Mouse (Mus musculus): ENCODE measurements around the gene Tbc1d22b. TPM values are rescaled to one million over a fixed set of nuclear protein-coding genes. Genes with fewer than 3 reads are reported as not detected.
"Not testable (repeated sequence)": the region's sequence is repeated elsewhere in the genome, so short reads cannot be mapped to it uniquely, and the experiment has no call there.

The Tbc1d22b gene
- total and polyA plus RNA-seq, 2 experiments from 2014 or later = 5.3 to 8.0 TPM

GRCm38 (mm10) chr17:29603283-29603682 is 53.7 kb downstream of the Tbc1d22b start:
- H3K4me1 ChIP-seq (ENCODE audit: control insufficient read depth, insufficient read depth) = no peaks in the 10 kb centered on the region
- WGBS = 16% methylated on average over 6 of the region's 6 CpGs
- H3K36me3 ChIP-seq (replicated peaks; ENCODE audit: control insufficient read depth, insufficient read depth, low read length) = peaks cover 37% of the 10 kb centered on the region
- DNase-seq (ENCODE audit: low spot score) (peak; percentile 73), ATAC-seq (ENCODE audit: insufficient read depth, low read depth) (peak; percentile 53; the same call in 1 of the 2 replicates)
- no peak overlapping the region for H3K4me2 ChIP-seq (ENCODE audit: low read depth, low read length)
- no peak overlapping the region for H3K4me3 ChIP-seq (ENCODE audit: low read depth, low read length)
- no peaks in the 10 kb centered on the region for H3K27me3 ChIP-seq (ENCODE audit: control insufficient read depth, insufficient read depth, low read length)
- H3K9me3 ChIP-seq (replicated peaks; ENCODE audit: control insufficient read depth, low read length) = no peaks in the 10 kb centered on the region
- TF ChIP-seq EP300 (IDR thresholded peaks at IDR 0.05; ENCODE audit: low read depth) (no peak), CTCF (IDR thresholded peaks at IDR 0.05; ENCODE audit: low read depth) (peak; percentile 88)
- H3K27ac ChIP-seq (ENCODE audit: low read depth) = no peak overlapping the region
- no peak overlapping the region for H3K9ac ChIP-seq (replicated peaks; ENCODE audit: low read depth, low read length)

- H3K9ac ChIP-seq (replicated peaks; ENCODE audit: low read depth, low read length); DNase-seq (ENCODE audit: low spot score); H3K27ac ChIP-seq (ENCODE audit: low read depth); H3K9me3 ChIP-seq (replicated peaks; ENCODE audit: control insufficient read depth, low read length); H3K27me3 ChIP-seq (ENCODE audit: control insufficient read depth, insufficient read depth, low read length); H3K4me3 ChIP-seq (ENCODE audit: low read depth, low read length); H3K36me3 ChIP-seq (replicated peaks; ENCODE audit: control insufficient read depth, insufficient read depth, low read length); H3K4me2 ChIP-seq (ENCODE audit: low read depth, low read length); ATAC-seq (ENCODE audit: insufficient read depth, low read depth): not testable (repeated sequence)
- H3K4me1 ChIP-seq (ENCODE audit: control insufficient read depth, insufficient read depth) = peaks cover 17% of the 10 kb centered on the region
- WGBS = 88% methylated on average over 5 of the region's 5 CpGs
Measured at GRCm38 (mm10) chr17:29613453-29613852, 63.9 kb downstream of the Tbc1d22b start.

- peak within 1 kb of the TSS; percentile 94 for H3K27ac ChIP-seq (ENCODE audit: low read depth)
- peak within 1 kb of the TSS; percentile 78 for H3K4me2 ChIP-seq (ENCODE audit: low read depth, low read length)
- H3K4me3 ChIP-seq (ENCODE audit: low read depth, low read length) = peak within 1 kb of the TSS; percentile 91
- H3K4me1 ChIP-seq (ENCODE audit: control insufficient read depth, insufficient read depth) = peaks cover 17% of the 10 kb centered on the region
- no peak for TF ChIP-seq EP300 (IDR thresholded peaks at IDR 0.05; ENCODE audit: low read depth)
- peak; percentile 49 for TF ChIP-seq CTCF (IDR thresholded peaks at IDR 0.05; ENCODE audit: low read depth)
- H3K27me3 ChIP-seq (ENCODE audit: control insufficient read depth, insufficient read depth, low read length) = no peaks in the 10 kb centered on the region
- WGBS = 2% methylated on average over 50 of the region's 52 CpGs
- H3K36me3 ChIP-seq (replicated peaks; ENCODE audit: control insufficient read depth, insufficient read depth, low read length) = peaks cover 6% of the 10 kb centered on the region; the same call in 1 of the 2 replicates
- DNase-seq (ENCODE audit: low spot score) = peak; percentile 92
- peak; percentile 93 for ATAC-seq (ENCODE audit: insufficient read depth, low read depth)
- H3K9ac ChIP-seq (replicated peaks; ENCODE audit: low read depth, low read length) = peak within 1 kb of the TSS; percentile 98
- H3K9me3 ChIP-seq (replicated peaks; ENCODE audit: control insufficient read depth, low read length) = no peaks in the 10 kb centered on the region
Measured at GRCm38 (mm10) chr17:29614115-29615023, 64.8 kb downstream of the Tbc1d22b start, which contains the start of the genes Rnf8 and Gm28043. Gene Rnf8 (plus strand): TSS chr17:29614790. Gene Gm28043 (plus strand): TSS chr17:29614876.

- WGBS = under 1% methylated on average over 42 of the region's 43 CpGs
- peak; percentile 60 for ATAC-seq (ENCODE audit: insufficient read depth, low read depth)
- TF ChIP-seq EP300 (IDR thresholded peaks at IDR 0.05; ENCODE audit: low read depth) (no peak), CTCF (IDR thresholded peaks at IDR 0.05; ENCODE audit: low read depth) (no peak)
- Histone ChIP-seq H3K4me3 (ENCODE audit: low read depth, low read length) (peak overlapping the region; percentile 91), H3K36me3 (replicated peaks; ENCODE audit: control insufficient read depth, insufficient read depth, low read length) (peaks cover 9% of the 10 kb centered on the region; the same call in 1 of the 2 replicates), H3K27me3 (ENCODE audit: control insufficient read depth, insufficient read depth, low read length) (no peaks in the 10 kb centered on the region), H3K9me3 (replicated peaks; ENCODE audit: control insufficient read depth, low read length) (no peaks in the 10 kb centered on the region), H3K4me2 (ENCODE audit: low read depth, low read length) (peak overlapping the region; percentile 78), H3K4me1 (ENCODE audit: control insufficient read depth, insufficient read depth) (peaks cover 17% of the 10 kb centered on the region), H3K27ac (ENCODE audit: low read depth) (peak overlapping the region; percentile 94), H3K9ac (replicated peaks; ENCODE audit: low read depth, low read length) (peak overlapping the region; percentile 98)
- DNase-seq (ENCODE audit: low spot score) = no peak
Measured at GRCm38 (mm10) chr17:29615024-29615551, 65.5 kb downstream of the Tbc1d22b start.

GRCm38 (mm10) chr17:29615616-29616015 is 66.0 kb downstream of the Tbc1d22b start:
- Histone ChIP-seq H3K36me3 (replicated peaks; ENCODE audit: control insufficient read depth, insufficient read depth, low read length) (peaks cover 9% of the 10 kb centered on the region; the same call in 1 of the 2 replicates), H3K4me1 (ENCODE audit: control insufficient read depth, insufficient read depth) (peaks cover 17% of the 10 kb centered on the region), H3K27me3 (ENCODE audit: control insufficient read depth, insufficient read depth, low read length) (no peaks in the 10 kb centered on the region), H3K9me3 (replicated peaks; ENCODE audit: control insufficient read depth, low read length) (no peaks in the 10 kb centered on the region), H3K27ac (ENCODE audit: low read depth) (peak overlapping the region; percentile 94; the same call in 1 of the 2 replicates), H3K9ac (replicated peaks; ENCODE audit: low read depth, low read length) (peak overlapping the region; percentile 98), H3K4me3 (ENCODE audit: low read depth, low read length) (peak overlapping the region; percentile 91), H3K4me2 (ENCODE audit: low read depth, low read length) (peak overlapping the region; percentile 78)
- DNase-seq (ENCODE audit: low spot score) (no peak), ATAC-seq (ENCODE audit: insufficient read depth, low read depth) (no peak)
- 8% methylated on average over 4 of the region's 4 CpGs for WGBS
- no peak for TF ChIP-seq CTCF (IDR thresholded peaks at IDR 0.05; ENCODE audit: low read depth)

All from heart, postnatal 0 days (tissue).